In the genomic region with DNA sequence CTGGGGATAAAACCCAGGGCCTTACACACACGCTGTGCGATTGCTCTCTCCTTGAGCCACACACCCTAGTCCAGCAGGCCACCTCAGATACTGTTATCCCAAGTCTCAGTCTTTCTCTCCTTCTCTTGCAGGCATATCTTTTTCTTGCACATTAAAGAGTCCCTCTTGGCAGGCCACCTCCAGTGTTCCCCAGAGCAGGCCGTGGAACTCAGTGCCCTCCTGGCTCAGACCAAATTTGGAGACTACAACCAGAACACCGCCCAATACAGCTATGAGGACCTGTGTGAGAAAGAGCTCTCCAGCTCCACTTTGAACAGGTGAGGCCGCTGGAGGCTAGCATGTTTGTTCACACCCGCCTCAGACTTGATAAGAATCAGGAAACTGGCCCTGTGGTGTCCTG, we compare ENCODE assay signal across 13 mouse cellular contexts. TPM values are rescaled to one million over a fixed set of nuclear protein-coding genes. Genes with fewer than 3 reads are reported as not detected.
DNase-seq lines count a peak whose midpoint lies in the region; ATAC-seq and TF ChIP-seq lines count a peak whose summit lies in the region.
"Had no signal": no experiment of that assay in that cellular context is flagged by ENCODE, and none has a peak within 500 bp of the region (broad histone marks: within the 10 kb centered on the region; RNA-seq: fewer than 3 reads in every experiment).

No protein-coding gene starts in this region.

- no peaks in the 10 kb centered on the region for H3K9me3 ChIP-seq in MEL (replicated peaks; ENCODE audit: insufficient read depth, low read length)
- H3K9me3 ChIP-seq in lung, embryonic 16.5 days (ENCODE audit: control insufficient read depth, low read length): no peaks in the 10 kb centered on the region

- DNase-seq in MEL (ENCODE audit: low read depth, low spot score): peak; percentile 44
- DNase-seq in c-Kit-negative CD71-positive TER-119-positive erythroid progenitor cells, embryonic 14.5 days (ENCODE audit: low read depth, low spot score): peak; percentile 68
- DNase-seq in liver: peak; percentile 77
- no peak for DNase-seq in cerebellum, adult 9-10 months
- DNase-seq in layer of hippocampus, adult 9-10 months (ENCODE audit: low spot score): no peak
- no peak for DNase-seq in testis, postnatal 14 days (ENCODE audit: low spot score)
- no peak for DNase-seq in left cerebral cortex, postnatal 4 days
- DNase-seq: adrenal gland, adult 8-10 months; embryo, embryonic 11 days; heart, postnatal 14 days; kidney, adult 18-20 months had no signal

- intact Hi-C loops in left cerebral cortex, postnatal 4 days (cut with DNase I): no loop called here

- no peak for TF ChIP-seq RAD21 in MEL (IDR thresholded peaks at IDR 0.05; ENCODE audit: low read depth, low read length)

- peaks cover 19 to 32% of the 10 kb centered on the region in 2 experiments for H3K4me1 ChIP-seq in MEL (ENCODE audit: control insufficient read depth in 1 of 2, insufficient read depth in 2 of 2, low read length in 2 of 2)
- peaks cover 2% of the 10 kb centered on the region; the same call in 1 of the 2 replicates for H3K4me1 ChIP-seq in lung, embryonic 16.5 days (replicated peaks; ENCODE audit: control insufficient read depth, insufficient read depth, low read length)

- no peak for TF ChIP-seq CTCF in MEL (IDR thresholded peaks at IDR 0.05 in 2 of 3, conservative IDR thresholded peaks at IDR 0.05 in 1 of 3; ENCODE audit: control insufficient read depth in 1 of 3, insufficient read depth in 1 of 3, low read depth in 2 of 3, low read length in 3 of 3, poor library complexity in 1 of 3, severe bottlenecking in 1 of 3)

- H3K4me3 ChIP-seq in MEL (ENCODE audit: control insufficient read depth in 1 of 2, insufficient read depth in 1 of 2, low read depth in 2 of 2, low read length in 2 of 2): no peak overlapping the region
- no peak overlapping the region for H3K4me3 ChIP-seq in lung, embryonic 16.5 days (ENCODE audit: low read length)

- H3K27ac ChIP-seq in MEL (ENCODE audit: control insufficient read depth, low read depth, low read length): no peak overlapping the region
- no peak overlapping the region for H3K27ac ChIP-seq in lung, embryonic 16.5 days (ENCODE audit: low read length)

- WGBS in lung, embryonic 16.5 days: 69% methylated on average over 6 of the region's 6 CpGs

- TF ChIP-seq EP300 in MEL (IDR thresholded peaks at IDR 0.05; ENCODE audit: low read depth in 1 of 2, low read length in 2 of 2): peak; percentile 48 to 76; a peak in 3 of 4 replicates

- no peak for TF ChIP-seq POLR2A in MEL (IDR thresholded peaks at IDR 0.05; ENCODE audit: control insufficient read depth in 1 of 2, insufficient read depth in 1 of 2, low read depth in 1 of 2, low read length in 2 of 2, poor library complexity in 1 of 2)

- H3K36me3 ChIP-seq in MEL (ENCODE audit: control insufficient read depth in 1 of 2, insufficient read depth in 2 of 2, low read length in 2 of 2): peaks cover 4 to 34% of the 10 kb centered on the region in 2 experiments
- H3K36me3 ChIP-seq in lung, embryonic 16.5 days (ENCODE audit: control insufficient read depth, insufficient read depth, low read length): peaks cover 29% of the 10 kb centered on the region

- no peak overlapping the region for H3K9ac ChIP-seq in MEL (ENCODE audit: control insufficient read depth, low read depth, low read length, poor library complexity, severe bottlenecking)
- no peak overlapping the region for H3K9ac ChIP-seq in lung, embryonic 16.5 days (ENCODE audit: low read length)

- H3K4me2 ChIP-seq in lung, embryonic 16.5 days (ENCODE audit: low read depth, low read length): no peak overlapping the region

- no peaks in the 10 kb centered on the region for H3K27me3 ChIP-seq in MEL (ENCODE audit: control insufficient read depth in 1 of 2, insufficient read depth in 2 of 2, low read length in 2 of 2)
- H3K27me3 ChIP-seq in lung, embryonic 16.5 days (ENCODE audit: control insufficient read depth, insufficient read depth, low read depth, low read length): no peaks in the 10 kb centered on the region
- H3K27me3 ChIP-seq: Patski had no signal

- no peaks in the 10 kb centered on the region for H3K79me2 ChIP-seq in MEL (ENCODE audit: control insufficient read depth, insufficient read depth, low read length, poor library complexity)

- peak; percentile 26; the same call in 1 of the 2 replicates for ATAC-seq in lung, embryonic 16.5 days (ENCODE audit: low read depth)
- ATAC-seq: Patski had no signal

TF ChIP-seq in MEL, 35 proteins besides CTCF, POLR2A, EP300 and RAD21:
- TF ChIP-seq TAL1 (IDR thresholded peaks at IDR 0.05; ENCODE audit: low read length): peak; percentile 83
- TF ChIP-seq MXI1 (IDR thresholded peaks at IDR 0.05; ENCODE audit: low read depth, low read length): no peak
- no peak for TF ChIP-seq MYC (IDR thresholded peaks at IDR 0.05; ENCODE audit: low read depth, low read length)
- TF ChIP-seq GATA1 (IDR thresholded peaks at IDR 0.05; ENCODE audit: low read depth, low read length): 0 out of 2 replicates have a peak, but pooled peaks have one; percentile 24
- no peak for TF ChIP-seq RCOR1 (IDR thresholded peaks at IDR 0.05; ENCODE audit: low read depth, low read length)
- TF ChIP-seq TCF12 (IDR thresholded peaks at IDR 0.05; ENCODE audit: low read depth, low read length): peak; percentile 85
- no peak for TF ChIP-seq E2F4 (IDR thresholded peaks at IDR 0.05; ENCODE audit: borderline replicate concordance, low read depth, low read length)
TF ChIP-seq in MEL: peak in this region for 3.

RNA-seq across cellular contexts. Expression of gene Mylip, which starts 14.7 kb away (rescaled TPM):
- total RNA-seq in MEL (2012; rRNA removed): 1.4 and 1.8 TPM in 2 replicates
- 1 to 10 TPM in 1 of 2 experiments, not detected in 1; 7.6 TPM for polyA plus RNA-seq in MEL (2012; ENCODE audit: insufficient read depth in 1 of 2, insufficient read length in 2 of 2, low read depth in 1 of 2, low replicate concordance in 2 of 2, missing spikeins in 1 of 2)
- polyA plus RNA-seq in lung, embryonic 16.5 days (2015; fragmentation: Nextera tagmentation; extraction: Ambion mirVana): 9.0 and 10.2 TPM in 2 replicates
- total RNA-seq in left cerebral cortex, postnatal 4 days (2021): 10 to 100 TPM; 18.5 to 20.0 TPM

Comparison
In these comparisons a context has a peak if more than half of its experiments do, and no peak if none do; other contexts are left out.
1. DNase-seq: peak in MEL (single experiment), c-Kit-negative CD71-positive TER-119-positive erythroid progenitor cells, embryonic 14.5 days (single experiment) and liver (single experiment); none in cerebellum, adult 9-10 months (single experiment), layer of hippocampus, adult 9-10 months (single experiment), testis, postnatal 14 days (single experiment) and left cerebral cortex, postnatal 4 days (single experiment).